Mouse (Mus musculus) neural tube, embryonic 13.5 days (tissue): ENCODE measurements around the gene Gpr3. TPM values are rescaled to one million over a fixed set of nuclear protein-coding genes. Genes with fewer than 3 reads are reported as not detected.

Experiments
- microRNA-seq: library from miRNA; unstranded; fragments of <30 nt; microRNA quantifications from one replicate; pipeline ENCODE4, GENCODE M21; 2016
- polyA plus RNA-seq: library from polyadenylated mRNA; unstranded; fragments of >200 nt; fragmentation: Nextera tagmentation; extraction: Ambion mirVana; gene quantifications from 2 replicates; pipeline ENCODE4 v1.2.1, GENCODE M21; 2015

Gene Gpr3
- polyA plus RNA-seq, 1 experiment from 2014 or later, result 1.1 TPM

Small RNA genes within 50 kb of the gene (microRNA-seq; reads per million reads assigned to microRNA genes)
- not detected for gene Mir7017

Other genes starting within 250 kb of the Gpr3 start
- gene Fgr, start 238.4 kb downstream of the Gpr3 start, polyA plus RNA-seq, result not detected in 2 replicates
- 9.4 and 9.9 TPM in 2 replicates for gene Ahdc1, start 201.3 kb downstream of the Gpr3 start, polyA plus RNA-seq
- gene Wasf2, start 82.0 kb downstream of the Gpr3 start, polyA plus RNA-seq, result 34.0 and 36.5 TPM in 2 replicates
- gene Cd164l2, start 405 bp downstream of the Gpr3 start, polyA plus RNA-seq, result 1.1 and 1.6 TPM in 2 replicates
- gene Map3k6, start 28.3 kb upstream of the Gpr3 start, polyA plus RNA-seq, result 1.9 and 2.7 TPM in 2 replicates
- gene Sytl1, start 50.6 kb upstream of the Gpr3 start, polyA plus RNA-seq, result 0.25 and 0.28 TPM in 2 replicates
- 98.0 and 104 TPM in 2 replicates for gene Tmem222, start 65.3 kb upstream of the Gpr3 start, polyA plus RNA-seq
- gene Wdtc1, start 140.9 kb upstream of the Gpr3 start, polyA plus RNA-seq, result 21.9 and 24.3 TPM in 2 replicates
- 7.0 and 7.1 TPM in 2 replicates for gene Slc9a1, start 157.2 kb upstream of the Gpr3 start, polyA plus RNA-seq